Mouse (Mus musculus): ENCODE results near the gene Bcor. TPM values are rescaled to one million over a fixed set of nuclear protein-coding genes. Genes with fewer than 3 reads are reported as not detected.

Gene Bcor
- total RNA-seq, 2 experiments from 2014 or later: 21.1 to 23.3 TPM

GRCm38 (mm10) chrX:12126408-12127105, 33.6 kb downstream of the Bcor start:
- DNase-seq: no peak

- no peak for DNase-seq
Observed at GRCm38 (mm10) chrX:12124571-12124970, 35.6 kb downstream of the Bcor start.

GRCm38 (mm10) chrX:12123687-12124087, 36.5 kb downstream of the Bcor start:
- no peak for DNase-seq

- peak; percentile 37 for DNase-seq
Observed at GRCm38 (mm10) chrX:12122594-12123331, 37.4 kb downstream of the Bcor start.

- no peak for DNase-seq
Observed at GRCm38 (mm10) chrX:12119476-12119875, 40.7 kb downstream of the Bcor start.

- no peak for DNase-seq
Observed at GRCm38 (mm10) chrX:12116128-12116527, 44.0 kb downstream of the Bcor start.

GRCm38 (mm10) chrX:12112166-12112565, 48.0 kb downstream of the Bcor start:
- DNase-seq: no peak

- DNase-seq: no peak
Observed at GRCm38 (mm10) chrX:12110518-12110917, 49.6 kb downstream of the Bcor start.

GRCm38 (mm10) chrX:12105358-12105757, 54.8 kb downstream of the Bcor start:
- no peak for DNase-seq

- DNase-seq: no peak
Observed at GRCm38 (mm10) chrX:12096783-12097526, 63.2 kb downstream of the Bcor start.

- DNase-seq: no peak
Observed at GRCm38 (mm10) chrX:12093371-12093770, 66.8 kb downstream of the Bcor start.

GRCm38 (mm10) chrX:12091431-12092061, 68.6 kb downstream of the Bcor start:
- peak; percentile 66 for DNase-seq

- peak; percentile 88 for DNase-seq
Observed at GRCm38 (mm10) chrX:12090871-12091404, 69.2 kb downstream of the Bcor start.

GRCm38 (mm10) chrX:12090151-12090870, 69.8 kb downstream of the Bcor start:
- peak; percentile 51 for DNase-seq

- peak; percentile 80 for DNase-seq
Observed at GRCm38 (mm10) chrX:12089353-12090081, 70.6 kb downstream of the Bcor start.

- DNase-seq: no peak
Observed at GRCm38 (mm10) chrX:12089027-12089340, 71.2 kb downstream of the Bcor start.

- peak; percentile 85 for DNase-seq
Observed at GRCm38 (mm10) chrX:12088301-12089026, 71.7 kb downstream of the Bcor start.

- peak; percentile 69 for DNase-seq
Observed at GRCm38 (mm10) chrX:12087511-12088300, 72.4 kb downstream of the Bcor start.
